Mouse (Mus musculus): ENCODE measurements around the gene Wdr5. TPM values are rescaled to one million over a fixed set of nuclear protein-coding genes. Genes with fewer than 3 reads are reported as not detected.
A peak's percentile ranks its signal among the peaks of the same experiment; 100 is the strongest.
"Not testable (repeated sequence)": the region's sequence is repeated elsewhere in the genome, so short reads cannot be mapped to it uniquely, and the experiment has no call there.

Wdr5 gene
- polyA plus RNA-seq, 1 experiment from 2014 or later = 70.5 TPM

GRCm38 (mm10) chr2:27516289-27516688, 1.3 kb downstream of the Wdr5 start:
- Histone ChIP-seq H3K4me1 (ENCODE audit: insufficient read depth, low read length) (peaks cover 29% of the 10 kb centered on the region), H3K4me2 (replicated peaks; ENCODE audit: low read depth, low read length) (peak overlapping the region; percentile 81), H3K27ac (ENCODE audit: low read length) (no peak overlapping the region), H3K9me3 (ENCODE audit: low read length) (no peaks in the 10 kb centered on the region), H3K4me3 (ENCODE audit: low read length) (peak overlapping the region; percentile 98), H3K27me3 (ENCODE audit: insufficient read depth, low read length) (no peaks in the 10 kb centered on the region), H3K9ac (replicated peaks; ENCODE audit: low read length) (peak overlapping the region; percentile 95), H3K36me3 (ENCODE audit: insufficient read depth, low read length) (peaks cover 31% of the 10 kb centered on the region)
- ATAC-seq (ENCODE audit: low FRiP score, low TSS enrichment) = no peak
- WGBS = 16% methylated on average over 1 of the region's 1 CpGs

DNA sequence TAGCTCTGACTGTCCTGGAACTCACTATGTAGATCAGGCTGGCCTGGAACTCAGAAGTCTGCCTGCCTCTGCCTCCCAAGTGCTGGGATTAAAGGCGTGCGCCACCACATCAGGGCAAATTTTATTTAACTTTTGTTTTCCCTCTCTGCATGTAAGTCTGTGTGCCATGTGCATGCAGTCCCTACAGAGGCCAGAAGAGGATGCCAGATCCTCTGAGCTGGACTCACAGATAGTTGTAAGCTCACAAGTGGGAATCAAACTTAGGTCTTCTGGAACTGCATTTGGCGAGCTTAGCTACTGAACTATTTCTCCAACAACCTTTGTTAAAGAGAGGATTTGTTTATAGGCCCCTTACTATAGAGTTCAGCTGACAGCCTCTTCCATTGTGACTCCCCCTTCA, 3.3 kb downstream of the Wdr5 start:
- no peaks in the 10 kb centered on the region for H3K27me3 ChIP-seq (ENCODE audit: insufficient read depth, low read length)
- ATAC-seq (ENCODE audit: low FRiP score, low TSS enrichment) = no peak
- peaks cover 29% of the 10 kb centered on the region for H3K4me1 ChIP-seq (ENCODE audit: insufficient read depth, low read length)
- H3K9ac ChIP-seq (replicated peaks; ENCODE audit: low read length) = no peak overlapping the region
- H3K4me3 ChIP-seq (ENCODE audit: low read length) = no peak overlapping the region
- peaks cover 48% of the 10 kb centered on the region for H3K36me3 ChIP-seq (ENCODE audit: insufficient read depth, low read length)
- WGBS = 93% methylated on average over 3 of the region's 3 CpGs
- H3K9me3 ChIP-seq (ENCODE audit: low read length) = no peaks in the 10 kb centered on the region
- H3K4me2 ChIP-seq (replicated peaks; ENCODE audit: low read depth, low read length) = no peak overlapping the region
- H3K27ac ChIP-seq (ENCODE audit: low read length) = no peak overlapping the region

DNA sequence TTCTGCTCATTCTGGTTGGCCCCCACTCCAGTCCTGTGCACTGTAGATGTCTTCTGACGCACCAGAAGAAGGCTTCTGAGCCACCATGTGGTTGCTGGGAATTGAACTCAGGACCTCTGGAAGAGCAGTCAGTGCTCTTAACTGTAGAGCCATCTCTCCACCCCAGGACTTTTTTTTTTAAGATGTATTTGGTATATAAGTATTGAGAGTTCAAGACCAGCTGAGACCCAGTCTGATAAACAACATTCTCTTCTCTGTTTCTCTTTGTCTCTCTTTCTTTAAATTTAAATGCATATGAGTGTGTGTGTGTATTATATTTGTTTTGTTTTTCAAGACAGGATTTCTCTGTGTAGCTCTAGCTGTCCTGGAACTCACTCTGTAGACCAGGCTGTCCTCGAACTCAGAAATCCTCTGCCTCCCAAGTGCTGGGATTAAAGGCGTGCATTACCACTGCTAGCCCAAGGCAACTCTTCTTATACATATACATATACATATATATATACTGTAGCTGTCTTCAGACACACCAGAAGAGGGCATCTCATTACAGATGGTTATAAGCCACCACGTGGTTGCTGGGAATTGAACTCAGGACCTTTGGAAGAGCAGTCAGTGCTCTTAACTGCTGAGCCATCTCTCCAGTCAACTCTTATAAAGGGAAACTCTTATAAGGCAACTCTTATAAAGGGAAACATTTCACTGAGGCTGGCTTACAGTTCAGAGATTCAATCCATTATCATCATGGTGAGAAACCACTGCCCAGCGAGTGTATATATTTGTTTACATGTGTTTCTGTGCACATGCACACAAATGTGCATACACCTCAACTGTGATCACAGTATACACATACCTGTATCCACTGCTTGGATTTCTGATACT, 23.7 kb downstream of the Wdr5 start:
- 74% methylated on average over 5 of the region's 5 CpGs for WGBS
- peaks cover 27% of the 10 kb centered on the region for H3K36me3 ChIP-seq (ENCODE audit: insufficient read depth, low read length)
- H3K4me2 ChIP-seq (replicated peaks; ENCODE audit: low read depth, low read length) = peak overlapping the region; percentile 74
- H3K4me1 ChIP-seq (ENCODE audit: insufficient read depth, low read length) = peaks cover 11% of the 10 kb centered on the region
- ATAC-seq (ENCODE audit: low FRiP score, low TSS enrichment); H3K9me3 ChIP-seq (ENCODE audit: low read length); H3K27me3 ChIP-seq (ENCODE audit: insufficient read depth, low read length); H3K9ac ChIP-seq (replicated peaks; ENCODE audit: low read length): not testable (repeated sequence)
- 0 out of 2 replicates have a peak overlapping the region, but pooled peaks have one; percentile 5 for H3K4me3 ChIP-seq (ENCODE audit: low read length)
- H3K27ac ChIP-seq (ENCODE audit: low read length) = peak overlapping the region; percentile 70

DNA sequence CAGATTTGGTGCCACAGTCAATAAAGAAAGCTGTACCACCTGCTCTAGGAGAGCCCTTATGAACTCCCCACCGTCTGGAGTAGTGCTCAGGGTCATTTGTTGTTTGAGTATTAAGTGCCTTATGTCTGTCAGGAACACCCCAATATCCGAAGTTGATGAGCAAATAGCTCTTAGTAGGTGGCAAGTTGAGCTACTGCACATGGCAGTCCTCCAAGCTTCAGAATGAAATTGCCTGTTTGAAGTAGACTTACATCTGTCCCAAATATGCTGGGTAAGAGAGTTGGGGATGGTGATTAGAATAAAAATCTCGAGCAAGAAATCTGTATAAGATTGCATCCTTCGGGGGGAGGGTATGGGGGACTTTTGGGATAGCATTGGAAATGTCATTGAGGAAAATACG, 24.4 kb downstream of the Wdr5 start:
- H3K4me1 ChIP-seq (ENCODE audit: insufficient read depth, low read length) = peaks cover 11% of the 10 kb centered on the region
- H3K27ac ChIP-seq (ENCODE audit: low read length) = peak overlapping the region; percentile 70
- H3K4me3 ChIP-seq (ENCODE audit: low read length) = 0 out of 2 replicates have a peak overlapping the region, but pooled peaks have one; percentile 5
- H3K9me3 ChIP-seq (ENCODE audit: low read length) = no peaks in the 10 kb centered on the region
- peaks cover 21% of the 10 kb centered on the region for H3K36me3 ChIP-seq (ENCODE audit: insufficient read depth, low read length)
- WGBS = 16% methylated on average over 5 of the region's 5 CpGs
- peak overlapping the region; percentile 74 for H3K4me2 ChIP-seq (replicated peaks; ENCODE audit: low read depth, low read length)
- H3K27me3 ChIP-seq (ENCODE audit: insufficient read depth, low read length) = no peaks in the 10 kb centered on the region
- H3K9ac ChIP-seq (replicated peaks; ENCODE audit: low read length) = no peak overlapping the region
- no peak for ATAC-seq (ENCODE audit: low FRiP score, low TSS enrichment)

DNA sequence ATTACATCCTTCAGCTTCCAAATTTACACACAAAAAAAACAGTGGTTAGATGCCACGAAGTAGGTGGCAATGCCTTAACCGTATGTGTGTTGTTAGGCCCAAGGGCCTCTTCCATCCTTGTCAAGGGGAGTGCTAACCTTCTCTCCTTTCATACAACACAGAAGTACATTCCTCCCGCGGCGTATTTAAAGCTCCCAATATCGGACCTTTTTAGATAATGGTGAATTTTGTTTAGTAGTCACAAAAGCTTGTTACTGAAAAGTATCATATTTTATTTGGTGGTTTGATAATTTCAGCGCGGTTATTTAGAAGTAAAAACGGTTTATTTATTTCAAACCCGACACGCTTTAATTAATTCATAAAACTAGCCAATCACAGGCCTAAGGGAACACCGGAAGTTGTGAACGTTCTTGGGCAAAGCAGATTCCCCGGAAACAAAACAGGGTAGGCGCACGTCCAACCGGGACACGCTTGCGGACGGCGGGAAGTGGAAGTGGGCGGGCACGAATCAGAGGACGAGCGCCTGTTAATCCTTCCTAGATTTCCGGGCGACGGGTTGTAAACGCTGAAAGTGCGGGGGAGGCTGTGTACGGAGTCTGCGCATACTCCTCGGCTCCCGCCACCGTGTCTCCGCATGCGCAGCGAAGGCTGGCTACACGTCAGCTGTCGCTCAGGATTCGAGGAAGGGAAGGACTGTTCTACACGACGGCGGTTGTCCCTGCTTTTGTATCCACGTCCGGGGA, 25.0 kb downstream of the Wdr5 start:
- H3K4me3 ChIP-seq (ENCODE audit: low read length) = peak overlapping the region; percentile 54
- H3K4me1 ChIP-seq (ENCODE audit: insufficient read depth, low read length) = peaks cover 11% of the 10 kb centered on the region
- peaks cover 15% of the 10 kb centered on the region for H3K36me3 ChIP-seq (ENCODE audit: insufficient read depth, low read length)
- no peaks in the 10 kb centered on the region for H3K9me3 ChIP-seq (ENCODE audit: low read length)
- no peaks in the 10 kb centered on the region for H3K27me3 ChIP-seq (ENCODE audit: insufficient read depth, low read length)
- WGBS = under 1% methylated on average over 46 of the region's 46 CpGs
- peak overlapping the region; percentile 90 for H3K27ac ChIP-seq (ENCODE audit: low read length)
- H3K9ac ChIP-seq (replicated peaks; ENCODE audit: low read length) = peak overlapping the region; percentile 66
- peak; percentile 99 for ATAC-seq (ENCODE audit: low FRiP score, low TSS enrichment)
- peak overlapping the region; percentile 74 for H3K4me2 ChIP-seq (replicated peaks; ENCODE audit: low read depth, low read length)

GRCm38 (mm10) chr2:27540515-27540836, 25.5 kb downstream of the Wdr5 start:
- WGBS = 25% methylated on average over 10 of the region's 10 CpGs
- peak; percentile 54 for ATAC-seq (ENCODE audit: low FRiP score, low TSS enrichment)
- Histone ChIP-seq H3K27ac (ENCODE audit: low read length) (peak overlapping the region; percentile 90), H3K9ac (replicated peaks; ENCODE audit: low read length) (peak overlapping the region; percentile 66), H3K4me3 (ENCODE audit: low read length) (peak overlapping the region; percentile 54), H3K4me1 (ENCODE audit: insufficient read depth, low read length) (peaks cover 11% of the 10 kb centered on the region), H3K27me3 (ENCODE audit: insufficient read depth, low read length) (no peaks in the 10 kb centered on the region), H3K9me3 (ENCODE audit: low read length) (no peaks in the 10 kb centered on the region), H3K36me3 (ENCODE audit: insufficient read depth, low read length) (peaks cover 9% of the 10 kb centered on the region), H3K4me2 (replicated peaks; ENCODE audit: low read depth, low read length) (peak overlapping the region; percentile 74)

GRCm38 (mm10) chr2:27541225-27541624, 26.3 kb downstream of the Wdr5 start:
- no peak for ATAC-seq (ENCODE audit: low FRiP score, low TSS enrichment)
- Histone ChIP-seq H3K4me1 (ENCODE audit: insufficient read depth, low read length) (peaks cover 11% of the 10 kb centered on the region), H3K9ac (replicated peaks; ENCODE audit: low read length) (peak overlapping the region; percentile 66; the same call in 1 of the 2 replicates), H3K9me3 (ENCODE audit: low read length) (no peaks in the 10 kb centered on the region), H3K4me3 (ENCODE audit: low read length) (no peak overlapping the region), H3K27me3 (ENCODE audit: insufficient read depth, low read length) (no peaks in the 10 kb centered on the region), H3K27ac (ENCODE audit: low read length) (no peak overlapping the region), H3K4me2 (replicated peaks; ENCODE audit: low read depth, low read length) (peak overlapping the region; percentile 74; the same call in 1 of the 2 replicates), H3K36me3 (ENCODE audit: insufficient read depth, low read length) (peaks cover 3% of the 10 kb centered on the region; the same call in 1 of the 2 replicates)
- 87% methylated on average over 3 of the region's 3 CpGs for WGBS

GRCm38 (mm10) chr2:27544613-27545012, 29.7 kb downstream of the Wdr5 start:
- no peak for ATAC-seq (ENCODE audit: low FRiP score, low TSS enrichment)
- Histone ChIP-seq H3K36me3 (ENCODE audit: insufficient read depth, low read length) (no peaks in the 10 kb centered on the region), H3K9ac (replicated peaks; ENCODE audit: low read length) (no peak overlapping the region), H3K27ac (ENCODE audit: low read length) (no peak overlapping the region), H3K27me3 (ENCODE audit: insufficient read depth, low read length) (no peaks in the 10 kb centered on the region), H3K4me1 (ENCODE audit: insufficient read depth, low read length) (peaks cover 11% of the 10 kb centered on the region), H3K4me2 (replicated peaks; ENCODE audit: low read depth, low read length) (no peak overlapping the region), H3K4me3 (ENCODE audit: low read length) (no peak overlapping the region), H3K9me3 (ENCODE audit: low read length) (peaks cover 9% of the 10 kb centered on the region; the same call in 1 of the 2 replicates)
- WGBS = 79% methylated on average over 6 of the region's 6 CpGs

- not testable (repeated sequence) for ATAC-seq (ENCODE audit: low FRiP score, low TSS enrichment); H3K4me2 ChIP-seq (replicated peaks; ENCODE audit: low read depth, low read length); H3K4me3 ChIP-seq (ENCODE audit: low read length); H3K27me3 ChIP-seq (ENCODE audit: insufficient read depth, low read length); H3K4me1 ChIP-seq (ENCODE audit: insufficient read depth, low read length); H3K27ac ChIP-seq (ENCODE audit: low read length); H3K9me3 ChIP-seq (ENCODE audit: low read length); H3K36me3 ChIP-seq (ENCODE audit: insufficient read depth, low read length); H3K9ac ChIP-seq (replicated peaks; ENCODE audit: low read length)
- WGBS = 67% methylated on average over 3 of the region's 3 CpGs
Observed at GRCm38 (mm10) chr2:27545517-27545916, 30.6 kb downstream of the Wdr5 start.

DNA sequence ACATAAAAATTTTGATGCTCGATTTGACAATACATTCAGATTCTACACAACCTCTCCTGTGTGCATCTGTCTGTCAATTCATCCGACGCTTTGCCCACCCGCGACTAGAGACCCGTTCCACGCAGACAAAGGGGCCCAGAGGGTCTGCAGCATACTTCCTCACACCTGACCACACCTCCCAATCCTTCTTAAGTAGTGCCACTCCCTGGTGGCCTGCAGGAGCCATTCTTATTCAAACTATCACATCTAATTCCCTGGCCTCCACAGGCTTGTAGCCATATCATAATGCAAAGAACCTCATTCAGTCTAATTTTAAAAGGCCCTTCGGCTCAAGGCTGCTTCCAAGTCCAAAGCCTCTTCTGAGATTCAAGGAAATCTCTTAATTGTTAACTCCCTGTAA, 31.1 kb downstream of the Wdr5 start:
- 97% methylated on average over 8 of the region's 8 CpGs for WGBS
- ATAC-seq (ENCODE audit: low FRiP score, low TSS enrichment) = not testable (repeated sequence)

More for the DNA sequence above, 31.1 kb downstream of the Wdr5 start:
- H3K36me3 ChIP-seq (ENCODE audit: insufficient read depth, low read length); H3K4me3 ChIP-seq (ENCODE audit: low read length); H3K9ac ChIP-seq (replicated peaks; ENCODE audit: low read length); H3K27me3 ChIP-seq (ENCODE audit: insufficient read depth, low read length); H3K27ac ChIP-seq (ENCODE audit: low read length); H3K9me3 ChIP-seq (ENCODE audit: low read length); H3K4me1 ChIP-seq (ENCODE audit: insufficient read depth, low read length); H3K4me2 ChIP-seq (replicated peaks; ENCODE audit: low read depth, low read length): not testable (repeated sequence)
